Mouse (Mus musculus): ENCODE results near the gene E4f1.

E4f1 gene

DNA sequence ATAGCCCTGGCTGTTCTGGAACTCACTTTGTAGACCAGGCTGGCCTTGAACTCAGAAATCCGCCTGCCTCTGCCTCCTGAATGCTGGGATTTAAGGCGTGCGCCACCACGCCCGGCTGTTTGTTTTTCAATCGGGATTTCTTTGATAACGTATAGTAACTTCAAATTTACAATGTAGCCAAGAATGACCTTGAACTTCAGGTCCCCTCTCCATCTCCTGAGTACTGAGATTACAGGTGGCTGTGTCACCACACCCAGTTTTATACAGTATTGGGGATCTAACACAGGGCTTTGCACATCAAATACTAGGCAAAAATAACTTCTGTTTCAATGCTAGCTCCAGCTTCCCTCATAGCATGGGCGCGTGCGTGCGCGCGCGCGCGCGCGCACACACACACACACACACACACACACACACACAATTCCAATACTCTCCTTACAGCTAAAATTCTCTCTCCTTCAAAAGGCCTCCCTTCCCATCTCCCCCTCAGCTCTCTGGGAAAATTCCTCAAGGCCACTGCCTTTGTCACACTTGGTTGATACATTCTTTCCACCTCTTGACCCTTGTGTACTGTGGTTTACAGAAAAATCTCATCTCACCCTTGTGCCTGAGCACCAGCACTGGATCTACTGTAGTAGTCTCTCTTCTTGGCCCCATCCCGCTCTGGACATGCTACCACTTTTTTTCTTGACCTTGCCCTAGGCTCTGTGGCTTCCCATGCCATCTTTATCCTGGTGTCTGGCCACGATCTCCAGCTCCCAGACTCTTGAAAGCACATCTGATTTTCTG, 11.1 kb upstream of the E4f1 start:
- DNase-seq (ENCODE audit: low spot score) = no peak

DNA sequence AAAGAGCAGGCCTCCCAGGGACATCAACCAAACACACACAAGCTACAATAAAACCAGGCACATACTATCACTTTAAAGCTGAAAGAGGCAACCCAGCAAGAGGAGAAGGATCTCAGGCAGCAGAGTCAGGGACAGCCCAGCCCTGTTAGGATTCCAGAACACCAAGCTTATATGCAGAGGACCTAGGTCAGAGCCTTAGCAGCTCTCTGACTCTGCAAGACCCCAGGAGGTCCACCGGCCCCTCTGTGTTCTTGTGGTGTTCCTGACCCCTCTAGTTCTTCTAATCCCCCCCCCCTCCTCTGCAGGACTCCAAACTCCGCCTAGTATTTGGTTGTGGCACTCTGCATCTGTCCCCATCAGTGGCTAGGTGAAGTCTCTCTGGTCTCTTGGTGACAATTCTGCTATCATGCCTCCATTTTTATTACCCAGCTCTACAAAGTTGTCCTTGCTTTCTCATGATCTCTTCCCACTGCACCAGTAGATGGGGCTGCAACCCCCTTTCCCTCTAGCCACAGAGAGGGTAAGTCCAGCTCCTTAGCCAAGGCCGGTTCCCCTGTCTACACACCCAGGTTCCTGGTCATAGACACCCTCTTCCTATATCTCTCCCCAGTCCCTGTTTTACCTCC, 10.2 kb upstream of the E4f1 start:
- no peak for DNase-seq (ENCODE audit: low spot score)

DNA sequence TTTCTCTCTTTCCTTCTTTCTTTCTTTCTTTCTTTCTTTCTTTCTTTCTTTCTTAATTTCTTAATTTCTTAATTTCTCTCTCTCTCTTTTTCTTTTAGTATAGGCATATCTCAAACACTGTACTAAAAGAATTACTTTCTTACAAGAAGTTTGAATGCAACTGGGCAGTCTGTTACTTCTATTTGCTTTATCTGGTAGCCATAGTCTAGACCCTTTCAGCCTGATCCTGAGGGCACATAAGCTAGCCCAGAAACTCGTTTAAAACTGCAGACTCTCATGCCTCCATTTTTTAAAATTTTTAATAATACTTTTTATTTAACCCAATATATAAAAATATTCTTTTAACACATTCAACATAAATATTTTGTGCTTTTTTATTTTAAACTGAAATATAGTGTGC, 9.3 kb upstream of the E4f1 start:
- no peak for DNase-seq (ENCODE audit: low spot score)

DNA sequence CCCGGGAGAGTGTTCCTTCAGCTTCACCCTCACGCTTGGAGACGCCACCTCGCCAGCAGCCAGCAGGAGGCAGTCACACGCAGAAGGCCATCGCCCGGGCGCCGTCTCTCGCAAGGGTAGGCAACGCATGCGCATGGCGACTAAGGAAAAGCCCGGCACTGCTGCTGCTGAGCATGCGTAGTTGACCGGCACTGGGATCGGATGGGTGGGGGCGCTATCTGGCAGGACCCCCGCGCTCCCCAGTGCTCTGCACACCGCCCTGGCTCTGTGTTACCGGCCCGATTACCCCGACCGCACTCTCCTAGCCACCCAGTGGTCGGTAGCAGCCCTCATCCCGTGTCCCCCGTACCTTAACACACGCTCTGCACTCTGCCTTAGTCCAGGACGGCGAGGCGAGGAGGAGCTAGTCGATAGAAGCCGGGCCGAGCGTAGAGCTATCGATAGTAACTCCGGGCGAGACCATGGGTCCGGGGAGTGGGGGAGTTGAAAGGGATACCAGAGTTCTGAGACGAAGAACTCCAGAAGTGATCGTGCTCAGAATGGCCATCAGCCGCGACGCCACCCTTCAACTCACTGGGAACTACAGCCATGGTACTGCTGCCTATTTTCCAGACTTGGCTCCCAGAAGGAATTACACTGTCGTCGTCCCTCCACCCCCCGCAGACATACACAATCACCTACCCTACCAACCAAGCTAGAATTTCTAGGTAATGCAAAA, 8.7 kb upstream of the E4f1 start, which contains the start of gene Mlst8:
Mlst8 (minus strand) TSS at position 416 of the 718 bp plus-strand sequence.
- peak; percentile 92 for DNase-seq (ENCODE audit: low spot score)

DNA sequence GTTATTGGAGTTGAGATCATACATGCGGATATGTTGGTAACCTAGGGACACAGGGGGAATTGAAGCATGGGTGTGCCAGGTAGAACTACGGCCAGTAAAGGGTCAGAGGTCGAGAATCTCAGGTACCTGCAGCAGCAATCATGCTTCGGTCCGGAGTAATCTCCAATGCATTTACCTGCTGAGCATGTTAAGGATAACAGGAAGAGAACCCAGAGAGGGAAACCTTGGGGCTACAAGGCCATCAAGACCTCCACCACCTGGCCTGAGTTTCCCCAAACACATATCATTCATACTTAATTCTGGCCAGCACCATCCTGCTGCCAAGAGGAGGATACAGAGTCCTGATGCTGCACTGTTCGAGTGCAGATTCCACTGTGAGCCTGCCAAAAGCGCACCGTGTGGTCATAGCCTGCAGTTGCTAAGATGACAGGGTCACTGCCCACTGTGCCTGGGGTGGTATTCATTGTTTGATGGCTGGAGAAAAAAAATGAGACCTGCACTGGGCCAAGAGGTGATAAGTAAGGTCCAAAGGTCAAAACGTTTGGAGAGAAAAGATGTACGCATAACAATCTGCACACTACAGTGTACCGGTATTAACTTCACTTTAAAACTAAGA, 8.0 kb upstream of the E4f1 start:
- no peak for DNase-seq (ENCODE audit: low spot score)

DNA sequence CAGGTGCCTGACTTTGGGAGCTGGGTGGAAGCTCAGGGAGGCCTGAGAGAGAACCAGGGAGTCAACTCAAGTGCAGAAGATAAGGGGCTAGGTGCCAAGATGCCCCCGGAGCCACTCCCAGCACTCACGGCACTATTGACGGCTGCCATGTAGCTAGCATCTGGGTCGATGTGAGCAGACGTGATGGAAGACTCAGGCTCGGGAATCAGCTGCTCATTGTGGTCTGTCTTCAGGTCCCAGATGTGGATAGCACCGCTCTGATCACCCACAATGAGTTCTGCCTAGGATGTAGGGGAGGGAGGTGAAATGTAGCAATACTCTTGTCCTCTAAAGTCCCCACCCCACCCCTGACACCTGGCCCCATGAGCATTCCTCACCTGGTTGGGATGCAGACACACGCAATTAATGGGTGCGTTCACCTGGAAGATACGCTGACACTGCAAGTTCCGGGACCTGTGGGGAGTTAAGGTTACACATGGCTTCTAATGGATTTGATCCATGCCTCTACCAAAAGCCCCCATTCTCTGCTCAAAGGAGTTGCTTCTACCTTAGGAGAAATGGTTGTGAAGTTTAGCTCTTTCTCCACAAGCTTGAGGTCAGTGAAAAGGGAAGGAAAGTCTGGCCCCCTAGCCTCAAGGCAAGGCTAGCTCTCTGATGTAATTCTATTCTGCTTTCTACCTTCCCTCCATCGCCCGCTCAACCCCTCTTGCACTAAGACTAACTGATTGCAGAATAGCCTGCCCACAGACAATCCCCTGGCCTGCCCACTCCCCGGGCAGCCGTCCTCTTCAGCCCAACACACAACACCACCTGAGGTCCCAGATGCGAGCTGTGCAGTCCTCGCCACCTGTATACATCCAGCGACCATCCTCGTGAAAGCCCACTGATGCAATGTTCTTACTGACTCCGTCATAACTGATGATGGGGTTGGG, 7.2 kb upstream of the E4f1 start:
- no peak for DNase-seq (ENCODE audit: low spot score)

DNA sequence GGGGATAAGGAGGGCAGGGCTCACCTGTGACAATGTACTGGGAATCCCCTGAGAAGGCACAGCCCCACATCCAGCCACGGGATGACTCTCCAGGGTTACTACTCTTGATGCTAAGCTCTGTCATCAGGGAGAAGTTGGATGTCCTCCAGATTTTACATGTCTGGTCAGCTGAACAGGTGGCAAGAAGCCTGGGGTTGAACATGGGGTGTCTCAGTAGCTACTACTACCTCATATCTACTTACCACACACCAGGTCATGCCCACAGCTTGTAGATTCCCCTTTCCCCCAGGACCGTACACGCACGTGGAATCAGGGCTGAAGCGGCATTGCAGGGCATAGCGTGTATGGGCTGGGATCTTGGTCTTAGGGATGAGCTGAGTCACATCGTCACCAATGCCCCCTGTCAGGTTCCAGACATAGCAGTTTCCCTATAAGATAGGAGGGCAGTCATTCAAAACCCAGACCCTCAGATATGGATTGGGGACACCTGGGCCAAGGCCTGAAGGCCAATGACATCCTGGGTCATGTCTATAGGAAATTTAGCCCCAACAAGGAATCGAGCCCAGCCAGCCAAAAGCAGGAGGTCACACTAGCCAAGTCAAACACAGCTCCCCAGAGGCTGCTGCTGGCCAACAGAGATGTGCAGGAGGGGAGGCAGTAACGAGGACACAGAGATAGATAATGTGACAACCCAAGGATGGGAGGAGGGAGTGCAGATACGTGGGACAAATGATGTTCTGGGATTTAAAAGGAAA, 6.1 kb upstream of the E4f1 start:
- DNase-seq (ENCODE audit: low spot score) = no peak

DNA sequence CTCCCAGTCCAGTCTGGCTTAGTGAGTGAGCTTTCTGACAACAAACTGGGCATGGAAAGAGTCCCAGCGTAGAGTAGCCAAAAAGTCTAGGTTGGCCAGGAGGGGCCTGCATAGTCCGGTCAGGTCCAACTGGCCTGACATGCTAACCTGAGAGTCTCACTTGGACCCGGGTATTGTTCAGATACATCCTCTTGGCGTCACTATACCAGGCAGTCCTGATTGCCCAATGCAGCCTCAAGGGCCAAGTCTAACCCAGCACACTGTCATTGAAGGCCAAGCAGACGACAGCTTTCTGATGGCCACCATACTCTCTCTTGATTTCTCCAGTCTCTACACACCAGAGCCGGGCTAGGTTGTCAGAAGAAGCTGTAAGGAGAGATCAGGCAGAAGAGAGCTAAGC, 5.5 kb upstream of the E4f1 start:
- no peak for DNase-seq (ENCODE audit: low spot score)

DNA sequence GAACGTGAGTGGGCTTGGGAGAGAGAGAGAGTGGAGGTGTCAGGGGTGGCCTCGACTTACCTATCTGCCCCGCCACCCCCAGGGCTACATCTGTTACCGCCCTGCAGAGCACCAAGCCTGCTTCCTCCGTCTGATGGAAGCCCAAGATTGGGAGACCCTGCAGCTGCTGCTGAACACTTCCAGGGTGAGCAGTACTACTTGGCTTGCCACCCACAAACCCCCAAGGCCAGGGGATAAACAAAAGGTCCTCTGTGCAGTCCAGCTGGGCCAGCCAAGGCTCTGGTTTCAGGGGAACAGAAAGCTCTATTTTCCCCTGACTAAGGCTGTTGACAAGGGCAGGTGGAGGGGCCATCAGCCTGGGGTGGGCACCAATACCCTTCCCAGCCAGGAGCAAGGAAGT, 4.4 kb upstream of the E4f1 start:
- peak; percentile 41 for DNase-seq (ENCODE audit: low spot score)

DNA sequence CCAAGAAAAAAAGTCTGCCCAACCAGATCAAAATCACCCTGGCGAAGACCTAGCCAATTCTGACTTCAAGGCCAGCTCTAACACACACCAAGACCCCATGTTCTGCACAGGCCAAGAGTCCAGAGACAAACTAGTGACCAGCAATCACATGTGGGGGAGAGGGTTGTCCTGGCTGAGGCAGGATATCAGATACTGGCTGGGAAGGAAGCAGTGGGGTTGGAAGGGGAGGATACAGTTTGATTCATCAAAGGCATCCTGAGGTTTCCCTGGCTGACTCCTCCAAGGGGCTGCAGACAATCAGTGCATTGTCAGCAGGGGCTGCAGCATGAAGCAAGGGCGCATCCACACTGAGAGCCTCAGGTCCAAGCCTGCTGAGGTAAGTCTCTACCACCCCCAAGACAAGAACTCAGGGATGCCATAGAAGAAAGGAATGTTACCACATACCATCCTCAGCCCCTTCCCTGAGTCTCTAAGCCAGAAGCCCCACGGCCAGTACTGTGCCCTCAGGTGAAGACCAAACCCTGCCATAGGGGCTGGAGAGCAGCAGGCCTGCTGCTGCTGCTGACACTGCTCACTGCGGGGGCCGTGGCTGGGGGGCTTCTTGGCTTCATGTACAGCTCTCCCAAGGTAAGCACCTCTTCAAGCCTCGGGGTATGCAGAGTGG, 3.6 kb upstream of the E4f1 start, which contains the start of gene Bricd5:
Bricd5 (plus strand) TSS at position 273 of the 664 bp plus-strand sequence.
- no peak for DNase-seq (ENCODE audit: low spot score)

DNA sequence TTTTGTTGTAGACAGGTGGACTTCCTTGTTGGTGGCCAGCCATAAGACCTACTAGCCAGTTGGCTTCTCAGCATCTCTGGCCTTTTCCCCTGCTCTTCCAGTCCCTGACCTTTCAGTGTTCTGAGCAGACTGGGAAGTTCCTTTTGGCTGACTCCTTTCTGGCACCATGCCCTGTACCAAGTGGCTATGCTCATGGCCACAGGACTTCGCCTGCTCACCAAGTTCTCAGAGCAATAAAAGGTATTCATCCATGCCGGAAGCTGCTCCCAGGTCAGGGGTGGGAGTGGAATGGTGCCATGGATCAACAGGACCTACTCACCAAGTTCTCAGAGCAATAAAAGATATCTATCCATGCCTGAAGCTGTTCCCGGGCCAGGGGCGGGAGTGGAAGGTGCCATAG, 2.4 kb upstream of the E4f1 start:
- DNase-seq (ENCODE audit: low spot score) = peak; percentile 64

DNA sequence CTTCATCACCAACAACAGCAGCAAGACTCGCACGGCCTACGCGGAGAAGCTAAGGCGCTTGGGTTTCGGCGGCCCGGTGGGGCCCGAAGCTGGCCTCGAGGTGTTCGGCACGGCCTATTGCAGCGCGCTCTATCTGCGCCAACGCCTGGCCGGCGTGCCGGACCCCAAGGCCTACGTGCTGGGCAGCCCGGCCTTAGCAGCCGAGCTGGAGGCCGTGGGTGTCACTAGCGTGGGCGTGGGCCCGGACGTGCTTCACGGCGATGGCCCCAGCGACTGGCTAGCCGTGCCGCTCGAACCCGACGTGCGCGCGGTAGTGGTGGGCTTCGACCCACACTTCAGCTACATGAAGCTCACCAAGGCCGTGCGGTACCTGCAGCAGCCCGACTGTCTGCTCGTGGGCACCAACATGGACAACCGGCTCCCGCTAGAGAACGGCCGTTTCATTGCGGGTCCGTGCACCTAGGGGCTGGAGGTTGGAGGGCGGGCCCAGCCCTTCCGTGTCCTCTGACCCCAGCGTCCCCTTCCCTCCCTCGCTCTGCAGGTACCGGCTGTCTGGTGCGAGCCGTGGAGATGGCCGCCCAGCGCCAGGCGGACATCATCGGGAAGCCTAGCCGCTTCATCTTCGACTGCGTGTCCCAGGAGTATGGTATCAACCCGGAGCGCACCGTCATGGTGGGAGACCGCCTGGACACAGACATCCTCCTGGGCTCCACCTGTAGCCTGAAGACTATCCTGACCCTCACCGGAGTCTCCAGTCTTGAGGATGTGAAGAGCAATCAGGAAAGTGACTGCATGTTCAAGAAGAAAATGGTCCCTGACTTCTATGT, 801 bp upstream of the E4f1 start:
- DNase-seq (ENCODE audit: low spot score) = no peak

DNA sequence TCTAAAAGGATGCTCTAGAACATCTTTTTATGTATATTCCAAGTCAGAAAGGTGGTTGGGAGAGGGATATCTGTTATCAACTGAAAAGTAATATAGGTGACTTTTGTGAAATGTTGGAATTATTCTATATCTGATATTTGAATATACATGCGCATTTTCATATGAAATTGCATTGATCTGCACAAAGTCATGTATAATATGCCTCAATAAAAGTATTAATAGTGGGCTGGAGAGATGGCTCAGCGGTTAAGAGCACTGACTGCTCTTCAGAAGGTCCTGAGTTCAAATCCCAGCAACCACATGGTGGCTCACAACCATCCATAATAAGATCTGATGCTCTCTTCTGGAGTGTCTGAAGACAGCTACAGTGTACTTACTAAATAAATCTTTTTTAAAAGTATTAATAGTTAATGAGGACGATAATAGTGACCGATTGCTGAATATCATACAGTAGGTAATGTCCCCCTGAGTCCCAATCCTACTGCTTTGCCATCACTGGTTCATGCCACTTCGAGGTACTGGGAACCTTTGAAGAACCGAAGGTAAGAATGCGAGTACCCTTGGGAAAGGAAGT, 690 bp downstream of the E4f1 start:
- no peak for DNase-seq (ENCODE audit: low spot score)

DNA sequence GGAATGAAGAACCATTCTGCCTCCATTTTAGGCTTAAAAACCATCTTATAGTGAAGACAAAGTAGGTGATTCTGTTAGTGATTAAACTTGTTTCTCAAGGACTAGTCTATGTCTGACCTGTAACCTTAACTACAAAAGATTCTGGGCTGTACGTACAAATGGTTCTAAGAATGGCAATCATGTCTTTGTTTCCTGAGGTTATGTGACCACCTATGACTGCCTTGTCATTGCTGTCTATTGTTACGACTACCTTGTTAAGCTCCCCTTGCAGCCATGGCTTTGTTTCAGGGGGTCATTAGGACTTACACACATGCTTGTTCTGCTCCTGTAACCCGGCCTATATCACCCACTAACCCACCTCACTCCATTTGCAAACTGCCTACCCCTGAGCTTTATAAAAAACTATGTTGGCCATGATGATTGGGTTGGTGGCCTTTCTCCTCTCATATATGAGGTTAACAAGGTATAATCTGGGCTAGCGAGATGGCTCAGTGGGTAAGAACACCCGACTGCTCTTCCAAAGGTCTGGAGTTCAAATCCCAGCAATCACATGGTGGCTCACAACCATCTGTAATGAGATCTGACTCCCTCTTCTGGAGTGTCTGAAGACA, 1.4 kb downstream of the E4f1 start:
- no peak for DNase-seq (ENCODE audit: low spot score)

DNA sequence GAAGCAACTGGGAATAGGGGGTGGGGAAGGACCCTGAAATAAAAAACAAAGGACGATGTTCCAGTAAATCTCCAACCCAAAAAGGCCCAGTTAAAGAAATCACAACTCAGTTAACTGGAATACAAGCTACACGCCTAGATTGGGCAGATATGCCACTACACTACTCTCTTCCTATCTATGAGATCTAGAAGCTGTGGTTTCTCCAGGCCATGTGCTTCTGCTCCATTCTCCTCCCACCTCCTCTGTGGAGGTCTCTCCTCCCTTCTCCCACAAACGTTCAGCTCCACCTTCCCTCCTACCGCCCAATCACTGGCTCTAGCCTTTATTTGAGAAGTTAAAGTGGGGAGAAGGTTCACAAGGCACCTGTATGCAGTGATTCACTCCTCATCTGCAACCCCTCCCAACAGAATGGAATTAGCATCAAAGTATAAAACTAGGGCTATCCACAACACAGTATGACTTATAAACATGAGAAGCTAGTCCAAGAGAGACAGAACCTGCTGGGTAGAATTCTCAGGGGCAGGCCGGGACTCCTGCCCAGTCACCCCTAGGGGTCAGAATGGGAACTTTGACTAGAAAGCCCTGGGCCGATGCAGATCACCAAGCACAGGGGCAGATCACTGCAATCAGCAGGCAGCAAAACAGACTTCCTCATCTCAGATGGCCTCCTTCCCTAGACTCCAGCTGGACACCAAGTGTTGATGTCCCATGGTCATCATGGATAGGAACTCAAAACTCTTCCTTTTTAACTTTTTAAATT, 6.6 kb downstream of the E4f1 start:
- DNase-seq (ENCODE audit: low spot score) = no peak

DNA sequence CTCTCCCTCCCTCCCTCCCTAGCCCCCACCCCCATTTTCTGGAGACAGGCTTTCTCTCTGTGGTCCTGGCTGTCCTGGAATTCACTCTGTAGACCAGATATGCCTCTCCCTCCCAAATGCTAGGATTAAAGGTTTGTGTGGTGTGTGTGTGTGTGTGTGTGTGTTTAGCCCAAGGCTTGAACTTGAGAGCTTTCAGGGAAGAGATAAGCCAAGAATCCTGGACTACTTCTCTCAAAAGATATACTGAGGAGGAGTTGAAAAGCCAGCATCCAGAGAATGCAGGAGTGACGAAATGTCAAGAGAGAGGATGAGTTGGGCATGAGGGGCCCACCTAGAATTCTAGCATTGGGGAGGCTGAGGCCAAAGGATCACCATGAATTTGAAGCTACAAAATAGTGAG, 7.2 kb downstream of the E4f1 start:
- no peak for DNase-seq (ENCODE audit: low spot score)

DNA sequence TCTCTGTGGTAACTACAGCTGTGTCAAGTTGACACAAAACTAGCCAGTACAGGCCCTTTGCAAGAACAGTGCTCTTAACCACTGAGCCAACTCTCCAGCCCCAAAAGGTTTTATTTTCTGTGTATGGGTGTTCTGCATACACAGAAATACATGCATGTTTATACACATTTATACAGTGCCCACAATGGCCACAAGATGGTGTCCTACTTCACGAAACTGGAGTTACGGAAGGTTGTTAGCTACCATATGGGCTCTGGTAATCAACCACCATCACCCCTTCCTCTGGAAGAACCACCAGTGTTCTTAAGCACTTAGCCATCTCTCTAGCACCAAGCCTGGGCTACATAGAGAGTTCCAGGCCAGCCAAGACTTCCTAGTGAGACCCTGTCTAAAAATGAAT, 8.5 kb downstream of the E4f1 start:
- no peak for DNase-seq (ENCODE audit: low spot score)

Measured in ovary, adult 18-20 months (tissue).